Mouse (Mus musculus): ENCODE results near the gene Tmigd3. TPM values are rescaled to one million over a fixed set of nuclear protein-coding genes. Genes with fewer than 3 reads are reported as not detected.

Gene Tmigd3
- total RNA-seq (2022), result under 1 TPM in 3 of 4 experiments, not detected in 1; 0.27 to 0.62 (median 0.41) TPM

- DNase-seq (ENCODE audit: low spot score), result no peak
These were observed at the start of gene Tmigd3, which contains the start of gene Adora3 for GRCm38 (mm10) chr3:105870558-105870957. TSS of gene Tmigd3 (plus strand) at chr3:105870903. TSS of gene Adora3 (plus strand) at chr3:105870858.

GRCm38 (mm10) chr3:105821504-105821903 lies 49.2 kb upstream of the Tmigd3 start:
- no peak for DNase-seq (ENCODE audit: low spot score)

- DNase-seq (ENCODE audit: low spot score), result no peak
These were observed 47.1 kb upstream of the Tmigd3 start for GRCm38 (mm10) chr3:105823609-105824008.

- peak; percentile 50 for DNase-seq (ENCODE audit: low spot score)
These were observed 46.6 kb upstream of the Tmigd3 start for GRCm38 (mm10) chr3:105824103-105824502.

- no peak for DNase-seq (ENCODE audit: low spot score)
These were observed 46.0 kb upstream of the Tmigd3 start for GRCm38 (mm10) chr3:105824704-105825103.

- DNase-seq (ENCODE audit: low spot score), result peak; percentile 87
These were observed 45.1 kb upstream of the Tmigd3 start for GRCm38 (mm10) chr3:105825501-105826161.

GRCm38 (mm10) chr3:105831584-105831983 lies 39.1 kb upstream of the Tmigd3 start:
- DNase-seq (ENCODE audit: low spot score), result no peak

GRCm38 (mm10) chr3:105835875-105836274 lies 34.8 kb upstream of the Tmigd3 start:
- no peak for DNase-seq (ENCODE audit: low spot score)

- no peak for DNase-seq (ENCODE audit: low spot score)
These were observed 33.8 kb upstream of the Tmigd3 start for GRCm38 (mm10) chr3:105836883-105837282.

GRCm38 (mm10) chr3:105838655-105839054 lies 32.0 kb upstream of the Tmigd3 start:
- DNase-seq (ENCODE audit: low spot score), result no peak

- no peak for DNase-seq (ENCODE audit: low spot score)
These were observed 30.9 kb upstream of the Tmigd3 start for GRCm38 (mm10) chr3:105839836-105840235.

GRCm38 (mm10) chr3:105846294-105847069 lies 24.2 kb upstream of the Tmigd3 start:
- DNase-seq (ENCODE audit: low spot score), result no peak

- DNase-seq (ENCODE audit: low spot score), result no peak
These were observed 16.9 kb upstream of the Tmigd3 start for GRCm38 (mm10) chr3:105853781-105854180.

- DNase-seq (ENCODE audit: low spot score), result no peak
These were observed 15.9 kb upstream of the Tmigd3 start for GRCm38 (mm10) chr3:105854786-105855185.

GRCm38 (mm10) chr3:105857513-105857912 lies 13.2 kb upstream of the Tmigd3 start:
- no peak for DNase-seq (ENCODE audit: low spot score)

- no peak for DNase-seq (ENCODE audit: low spot score)
These were observed 8.8 kb upstream of the Tmigd3 start for GRCm38 (mm10) chr3:105861747-105862366.

- DNase-seq (ENCODE audit: low spot score), result peak; percentile 9
These were observed 6.6 kb upstream of the Tmigd3 start for GRCm38 (mm10) chr3:105864123-105864522.

GRCm38 (mm10) chr3:105865122-105865521 lies 5.6 kb upstream of the Tmigd3 start:
- no peak for DNase-seq (ENCODE audit: low spot score)

GRCm38 (mm10) chr3:105868135-105868534 lies 2.6 kb upstream of the Tmigd3 start:
- DNase-seq (ENCODE audit: low spot score), result no peak

- DNase-seq (ENCODE audit: low spot score), result no peak
These were observed 1.3 kb downstream of the Tmigd3 start for GRCm38 (mm10) chr3:105872034-105872433.

GRCm38 (mm10) chr3:105872579-105872978 lies 1.9 kb downstream of the Tmigd3 start:
- DNase-seq (ENCODE audit: low spot score), result no peak
